Mouse (Mus musculus) thymus, adult 2 months (tissue): Measurements from ENCODE around the gene Ly6g6c.
A peak's percentile ranks its signal among the peaks of the same experiment; 100 is the strongest.

ENCODE experiments used
- CTCF ChIP-seq: fragments of 200-500 bp; IDR thresholded peaks from 2 replicates; pipeline ENCODE4 v1.5.1; 2012; ENCODE audit warnings: mild to moderate bottlenecking, control low read depth, low read length, moderate library complexity, borderline replicate concordance; ENCODE audit not compliant: control insufficient read depth, poor library complexity, insufficient read depth; ENCODE audit errors: extremely low read depth
- POLR2A ChIP-seq: fragments of 200-500 bp; IDR thresholded peaks from 2 replicates; pipeline ENCODE4 v1.6.1; 2012; ENCODE audit warnings: mild to moderate bottlenecking, low read length, control low read depth, moderate library complexity; ENCODE audit not compliant: control insufficient read depth, poor library complexity, insufficient read depth; ENCODE audit errors: extremely low read depth

GRCm38 (mm10) chr17:35105740-35106389 lies 40.7 kb downstream of the Ly6g6c start:
- TF ChIP-seq CTCF (0 out of 2 replicates have a peak, but pooled peaks have one; percentile 12), POLR2A (no peak)
